Mouse (Mus musculus): ENCODE data around the gene Defb6. TPM values are rescaled to one million over a fixed set of nuclear protein-coding genes. Genes with fewer than 3 reads are reported as not detected.

The Defb6 gene
- polyA plus RNA-seq (2014; fragmentation: Nextera tagmentation; extraction: Ambion mirVana), result not detected in 2 replicates

DNA sequence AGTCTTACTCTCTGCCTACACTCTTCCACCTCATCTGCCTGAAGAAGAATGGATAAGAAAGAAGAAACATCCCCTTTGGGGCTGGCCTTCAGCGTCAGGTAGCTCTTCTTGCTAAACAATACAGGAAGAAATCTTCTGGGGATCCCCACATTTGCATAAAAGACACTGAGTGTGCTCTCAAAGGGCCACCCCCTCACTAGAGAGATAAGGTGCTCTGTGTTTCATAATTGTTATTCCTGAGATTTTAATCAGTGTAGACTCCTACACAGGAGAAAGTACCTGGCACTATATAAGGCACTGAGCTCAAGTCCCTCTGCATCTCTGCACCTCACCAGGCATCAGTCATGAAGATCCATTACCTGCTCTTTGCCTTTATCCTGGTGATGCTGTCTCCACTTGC is at the start of gene Defb6:
Gene Defb6, plus strand, starts transcription at position 318 of the 400 bp plus-strand sequence.
- Histone ChIP-seq H3K9me3 (ENCODE audit: control insufficient read depth, low read length) (no peaks in the 10 kb centered on the region), H3K4me1 (replicated peaks; ENCODE audit: control insufficient read depth, insufficient read depth, low read length) (no peaks in the 10 kb centered on the region), H3K27ac (ENCODE audit: low read depth, low read length) (no peak within 1 kb of the TSS), H3K27me3 (ENCODE audit: control insufficient read depth, insufficient read depth, low read length) (no peaks in the 10 kb centered on the region), H3K9ac (ENCODE audit: low read length) (no peak within 1 kb of the TSS), H3K4me3 (ENCODE audit: low read depth, low read length) (no peak within 1 kb of the TSS), H3K4me2 (ENCODE audit: low read depth, low read length, severe bottlenecking) (no peak within 1 kb of the TSS), H3K36me3 (ENCODE audit: control insufficient read depth, insufficient read depth, low read length) (no peaks in the 10 kb centered on the region)
- ATAC-seq (replicated peaks; ENCODE audit: low FRiP score) (no peak), DNase-seq (ENCODE audit: low spot score) (no peak)
- 73% methylated on average over 1 of the region's 1 CpGs for WGBS

DNA sequence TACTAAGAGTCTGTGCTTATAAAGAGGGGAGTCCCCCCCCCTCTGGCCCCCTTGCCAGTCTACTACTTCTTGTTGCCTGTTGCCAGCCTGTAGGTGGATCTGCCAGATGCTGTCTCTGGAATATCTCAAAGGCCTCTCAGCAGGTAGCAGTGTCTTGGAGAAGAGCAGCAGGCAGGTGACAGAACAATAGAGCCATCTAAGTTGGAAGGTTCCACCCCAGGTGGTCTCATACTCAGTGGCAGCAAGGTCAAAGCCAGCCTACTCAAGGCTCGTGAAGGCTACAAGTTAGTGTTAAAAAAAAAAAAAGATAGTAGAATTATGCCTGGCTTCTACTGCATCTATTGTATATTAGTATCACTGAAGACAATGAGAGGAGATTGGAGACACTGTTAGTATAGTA is 12.8 kb downstream of the Defb6 start:
- Histone ChIP-seq H3K9ac (ENCODE audit: low read length) (no peak overlapping the region), H3K27ac (ENCODE audit: low read depth, low read length) (no peak overlapping the region), H3K4me1 (replicated peaks; ENCODE audit: control insufficient read depth, insufficient read depth, low read length) (no peaks in the 10 kb centered on the region), H3K27me3 (ENCODE audit: control insufficient read depth, insufficient read depth, low read length) (no peaks in the 10 kb centered on the region), H3K4me3 (ENCODE audit: low read depth, low read length) (no peak overlapping the region), H3K4me2 (ENCODE audit: low read depth, low read length, severe bottlenecking) (no peak overlapping the region), H3K36me3 (ENCODE audit: control insufficient read depth, insufficient read depth, low read length) (no peaks in the 10 kb centered on the region), H3K9me3 (ENCODE audit: control insufficient read depth, low read length) (no peaks in the 10 kb centered on the region)
- DNase-seq (ENCODE audit: low spot score), result no peak
- no peak for ATAC-seq (replicated peaks; ENCODE audit: low FRiP score)
- 69% methylated on average over 1 of the region's 1 CpGs for WGBS

DNA sequence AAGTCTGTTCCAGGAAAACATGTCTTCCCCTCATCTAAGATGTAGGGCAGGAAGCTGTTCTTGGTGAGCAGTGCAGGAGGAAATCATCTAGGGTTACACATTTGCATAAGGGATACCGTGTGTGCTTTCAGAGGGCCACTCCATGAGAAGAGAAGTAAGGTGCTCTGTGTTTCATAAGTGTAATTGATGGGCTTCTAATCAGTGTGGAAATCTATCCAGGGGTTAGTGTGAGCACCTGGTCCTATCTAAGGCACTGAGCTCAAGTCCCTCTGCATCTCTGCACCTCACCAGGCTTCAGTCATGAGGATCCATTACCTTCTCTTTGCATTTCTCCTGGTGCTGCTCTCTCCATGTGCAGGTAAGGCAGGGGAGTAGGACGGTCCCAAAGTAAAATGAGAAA is 14.3 kb downstream of the Defb6 start, which contains the start of gene Defb46:
Gene Defb46, plus strand, starts transcription at position 301 of the 400 bp plus-strand sequence.
- no peak within 1 kb of the TSS for H3K4me3 ChIP-seq (ENCODE audit: low read depth, low read length)
- H3K9me3 ChIP-seq (ENCODE audit: control insufficient read depth, low read length), result no peaks in the 10 kb centered on the region
- ATAC-seq (replicated peaks; ENCODE audit: low FRiP score) (no peak), DNase-seq (ENCODE audit: low spot score) (no peak)
- H3K27ac ChIP-seq (ENCODE audit: low read depth, low read length), result no peak within 1 kb of the TSS
- H3K4me1 ChIP-seq (replicated peaks; ENCODE audit: control insufficient read depth, insufficient read depth, low read length), result no peaks in the 10 kb centered on the region
- H3K27me3 ChIP-seq (ENCODE audit: control insufficient read depth, insufficient read depth, low read length), result no peaks in the 10 kb centered on the region
- WGBS, result 79% methylated on average over 2 of the region's 2 CpGs
- no peak within 1 kb of the TSS for H3K9ac ChIP-seq (ENCODE audit: low read length)
- no peaks in the 10 kb centered on the region for H3K36me3 ChIP-seq (ENCODE audit: control insufficient read depth, insufficient read depth, low read length)
- H3K4me2 ChIP-seq (ENCODE audit: low read depth, low read length, severe bottlenecking), result no peak within 1 kb of the TSS

DNA sequence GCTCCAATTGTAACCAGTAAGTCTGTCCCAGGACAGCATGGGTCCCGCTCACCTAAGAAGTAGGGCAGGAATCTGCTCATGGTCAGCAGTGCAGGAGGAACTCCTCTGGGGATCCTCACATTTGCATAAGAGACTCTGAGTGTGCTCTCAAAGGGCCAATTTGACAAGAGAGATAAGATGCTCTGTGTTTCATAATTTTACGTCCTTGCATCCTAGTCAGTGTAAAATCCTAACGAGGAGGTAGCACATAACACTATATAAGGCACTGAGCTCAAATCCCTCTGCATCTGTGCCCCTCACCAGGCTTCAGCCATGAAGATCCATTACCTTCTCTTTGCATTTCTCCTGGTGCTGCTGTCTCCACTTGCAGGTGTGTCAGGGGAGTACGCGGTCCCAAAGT is 22.0 kb downstream of the Defb6 start, which contains the start of gene Defb5:
Gene Defb5, plus strand, starts transcription at position 301 of the 400 bp plus-strand sequence.
- no peaks in the 10 kb centered on the region for H3K4me1 ChIP-seq (replicated peaks; ENCODE audit: control insufficient read depth, insufficient read depth, low read length)
- H3K27me3 ChIP-seq (ENCODE audit: control insufficient read depth, insufficient read depth, low read length), result no peaks in the 10 kb centered on the region
- H3K4me2 ChIP-seq (ENCODE audit: low read depth, low read length, severe bottlenecking), result no peak within 1 kb of the TSS
- 87% methylated on average over 5 of the region's 5 CpGs for WGBS
- no peaks in the 10 kb centered on the region for H3K9me3 ChIP-seq (ENCODE audit: control insufficient read depth, low read length)
- no peak within 1 kb of the TSS for H3K27ac ChIP-seq (ENCODE audit: low read depth, low read length)
- H3K36me3 ChIP-seq (ENCODE audit: control insufficient read depth, insufficient read depth, low read length), result no peaks in the 10 kb centered on the region
- no peak within 1 kb of the TSS for H3K4me3 ChIP-seq (ENCODE audit: low read depth, low read length)
- no peak for DNase-seq (ENCODE audit: low spot score)
- H3K9ac ChIP-seq (ENCODE audit: low read length), result no peak within 1 kb of the TSS
- ATAC-seq (replicated peaks; ENCODE audit: low FRiP score), result no peak

DNA sequence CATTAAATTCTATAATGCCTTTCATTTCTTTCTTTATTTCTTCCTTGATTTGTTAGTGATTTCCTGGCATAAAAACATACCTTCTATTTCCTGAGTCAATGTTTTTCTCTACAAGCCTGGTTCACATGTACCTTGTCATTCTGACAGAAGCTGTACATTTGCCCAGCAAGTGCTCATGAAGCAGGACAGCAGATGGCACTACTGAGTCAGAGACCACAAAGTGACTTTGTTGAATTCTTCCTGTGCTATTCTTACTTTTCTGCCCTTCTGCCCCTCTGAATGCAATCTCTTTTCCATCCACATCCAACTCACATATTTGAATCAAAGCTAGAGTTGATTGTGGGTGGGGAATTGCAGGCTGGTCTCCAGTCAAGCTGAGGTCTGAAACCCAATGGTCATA is 32.9 kb downstream of the Defb6 start:
- Histone ChIP-seq H3K36me3 (ENCODE audit: control insufficient read depth, insufficient read depth, low read length) (no peaks in the 10 kb centered on the region), H3K4me2 (ENCODE audit: low read depth, low read length, severe bottlenecking) (no peak overlapping the region), H3K27me3 (ENCODE audit: control insufficient read depth, insufficient read depth, low read length) (no peaks in the 10 kb centered on the region), H3K9ac (ENCODE audit: low read length) (no peak overlapping the region), H3K4me3 (ENCODE audit: low read depth, low read length) (no peak overlapping the region), H3K4me1 (replicated peaks; ENCODE audit: control insufficient read depth, insufficient read depth, low read length) (no peaks in the 10 kb centered on the region), H3K9me3 (ENCODE audit: control insufficient read depth, low read length) (no peaks in the 10 kb centered on the region; the same call in 1 of the 2 replicates), H3K27ac (ENCODE audit: low read depth, low read length) (no peak overlapping the region)
- DNase-seq (ENCODE audit: low spot score), result no peak
- ATAC-seq (replicated peaks; ENCODE audit: low FRiP score), result no peak

DNA sequence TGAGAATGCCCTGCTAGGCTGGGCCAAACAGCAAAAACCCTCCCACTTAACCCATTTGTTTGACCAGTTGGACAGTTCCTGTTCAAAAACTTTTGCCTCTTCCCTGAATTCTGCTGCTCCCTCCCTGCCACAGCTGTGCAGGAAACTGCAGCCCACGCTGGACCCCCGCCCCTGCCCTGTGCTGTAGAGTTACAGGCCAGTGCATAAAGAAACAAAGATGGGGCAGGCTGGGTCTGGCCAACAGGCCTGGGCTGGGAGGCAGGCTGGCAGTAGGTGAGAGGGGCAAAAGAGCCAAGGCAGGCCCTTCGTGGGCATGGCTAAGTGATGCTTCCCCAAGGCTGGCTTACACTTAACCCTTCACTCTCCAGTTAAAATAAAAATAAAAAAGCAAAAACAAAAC is 34.4 kb downstream of the Defb6 start:
- DNase-seq (ENCODE audit: low spot score), result no peak
- H3K4me2 ChIP-seq (ENCODE audit: low read depth, low read length, severe bottlenecking), result no peak overlapping the region
- no peaks in the 10 kb centered on the region for H3K4me1 ChIP-seq (replicated peaks; ENCODE audit: control insufficient read depth, insufficient read depth, low read length)
- H3K9me3 ChIP-seq (ENCODE audit: control insufficient read depth, low read length), result no peaks in the 10 kb centered on the region
- no peak overlapping the region for H3K4me3 ChIP-seq (ENCODE audit: low read depth, low read length)
- H3K27ac ChIP-seq (ENCODE audit: low read depth, low read length), result no peak overlapping the region
- ATAC-seq (replicated peaks; ENCODE audit: low FRiP score), result no peak
- no peaks in the 10 kb centered on the region for H3K36me3 ChIP-seq (ENCODE audit: control insufficient read depth, insufficient read depth, low read length)
- H3K27me3 ChIP-seq (ENCODE audit: control insufficient read depth, insufficient read depth, low read length), result no peaks in the 10 kb centered on the region
- WGBS, result 65% methylated on average over 3 of the region's 3 CpGs
- no peak overlapping the region for H3K9ac ChIP-seq (ENCODE audit: low read length)

Other genes with a start within 250 kb of the Defb6 start
- gene Defb40, start 247.2 kb upstream of the Defb6 start, polyA plus RNA-seq (2014; fragmentation: Nextera tagmentation; extraction: Ambion mirVana), result not detected in 2 replicates
- not detected in 2 replicates for gene Defb37, start 234.4 kb upstream of the Defb6 start, polyA plus RNA-seq (2014; fragmentation: Nextera tagmentation; extraction: Ambion mirVana)
- not detected in 2 replicates for gene Defb38, start 198.9 kb upstream of the Defb6 start, polyA plus RNA-seq (2014; fragmentation: Nextera tagmentation; extraction: Ambion mirVana)
- gene Defb39, start 160.7 kb upstream of the Defb6 start, polyA plus RNA-seq (2014; fragmentation: Nextera tagmentation; extraction: Ambion mirVana), result not detected in 2 replicates
- not detected in 2 replicates for gene Defb12, start 110.6 kb upstream of the Defb6 start, polyA plus RNA-seq (2014; fragmentation: Nextera tagmentation; extraction: Ambion mirVana)
- not detected in 2 replicates for gene Defb34, start 101.7 kb upstream of the Defb6 start, polyA plus RNA-seq (2014; fragmentation: Nextera tagmentation; extraction: Ambion mirVana)
- not detected in 2 replicates for gene Gm45826, start 84.7 kb upstream of the Defb6 start, polyA plus RNA-seq (2014; fragmentation: Nextera tagmentation; extraction: Ambion mirVana)
- not detected in 2 replicates for gene Defb14, start 31.1 kb upstream of the Defb6 start, polyA plus RNA-seq (2014; fragmentation: Nextera tagmentation; extraction: Ambion mirVana)
- not detected in 2 replicates for gene Defb4, start 26.8 kb upstream of the Defb6 start, polyA plus RNA-seq (2014; fragmentation: Nextera tagmentation; extraction: Ambion mirVana)
- gene Defb46, start 14.4 kb downstream of the Defb6 start, polyA plus RNA-seq (2014; fragmentation: Nextera tagmentation; extraction: Ambion mirVana), result not detected in 2 replicates
- not detected in 2 replicates for gene Defb5, start 22.1 kb downstream of the Defb6 start, polyA plus RNA-seq (2014; fragmentation: Nextera tagmentation; extraction: Ambion mirVana)
- gene Defb3, start 67.9 kb downstream of the Defb6 start, polyA plus RNA-seq (2014; fragmentation: Nextera tagmentation; extraction: Ambion mirVana), result not detected in 2 replicates
- not detected in 2 replicates for gene Defb8, start 222.1 kb downstream of the Defb6 start, polyA plus RNA-seq (2014; fragmentation: Nextera tagmentation; extraction: Ambion mirVana)

Measured in forebrain, embryonic 11.5 days (tissue).